Mouse (Mus musculus): ENCODE results near the gene Eea1. TPM values are rescaled to one million over a fixed set of nuclear protein-coding genes. Genes with fewer than 3 reads are reported as not detected.

The Eea1 gene
- polyA plus RNA-seq (2014; fragmentation: Illumina TruSeq; extraction: RNeasy Lipid Tissue Mini Kit (QIAGEN cat#74804); ENCODE audit: low read depth, low replicate concordance) = 11.7 TPM

DNA sequence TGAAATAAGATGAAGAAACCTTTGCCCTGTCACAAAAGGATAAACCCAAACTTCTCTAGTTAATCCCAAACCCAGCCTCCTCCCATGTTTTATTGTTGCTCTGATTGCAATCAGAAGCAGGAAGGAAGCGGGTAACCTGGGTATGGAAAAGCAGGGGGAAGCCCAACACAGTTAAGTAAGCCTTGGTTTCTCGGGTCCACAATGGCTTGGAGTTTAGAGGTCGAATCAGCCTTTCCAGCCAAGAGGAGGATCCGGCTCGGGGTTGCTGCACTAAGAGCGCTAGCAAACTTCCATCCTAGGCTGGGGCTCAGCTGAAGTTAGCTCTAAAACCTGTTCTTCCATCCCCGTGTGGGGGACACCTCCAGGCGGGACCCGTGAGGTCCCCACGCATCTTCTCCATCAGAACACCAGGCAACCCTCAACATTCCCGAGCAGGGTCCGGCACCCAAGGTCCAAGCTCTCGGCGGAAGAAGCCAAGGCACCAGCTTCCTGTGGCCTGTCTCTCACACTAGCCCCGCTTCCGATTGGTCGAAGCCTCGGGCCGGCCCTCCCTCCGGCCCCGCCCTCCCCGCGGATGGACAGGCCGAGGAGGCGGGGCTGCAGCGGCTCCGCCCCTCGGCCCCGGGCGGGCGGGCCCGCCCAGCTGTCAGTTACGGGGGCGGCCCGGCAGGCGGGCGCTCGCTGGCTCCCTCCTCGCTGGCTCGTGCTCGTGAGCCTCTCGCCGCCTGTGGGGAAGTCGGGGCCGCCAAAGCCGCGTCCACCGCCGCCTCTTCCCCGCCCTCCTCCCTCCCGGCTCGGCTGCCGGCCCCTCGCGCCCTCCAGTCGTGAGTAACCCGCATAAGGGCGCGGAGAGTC, at the start of gene Eea1:
Gene Eea1 (plus strand): TSS at position 605 of the 855 bp plus-strand sequence.

Other genes with a start within 250 kb of the Eea1 start
- gene Gm33543, start 97.7 kb upstream of the Eea1 start, polyA plus RNA-seq (2014; fragmentation: Illumina TruSeq; extraction: RNeasy Lipid Tissue Mini Kit (QIAGEN cat#74804); ENCODE audit: low read depth, low replicate concordance) = 0.86 TPM
- not detected for gene Gm5426, start 196.0 kb downstream of the Eea1 start, polyA plus RNA-seq (2014; fragmentation: Illumina TruSeq; extraction: RNeasy Lipid Tissue Mini Kit (QIAGEN cat#74804); ENCODE audit: low read depth, low replicate concordance)